Mouse (Mus musculus) right cerebral cortex, postnatal 36 days (tissue): ENCODE results near the gene Slc13a5.

Source experiments
- DNase-seq, 2 experiments: peaks; one replicate each; pipeline ENCODE4 v3.0.0; 2022; ENCODE audit warnings: low spot score in 2 of 2, mixed read lengths in 1 of 2

Slc13a5 gene

DNA sequence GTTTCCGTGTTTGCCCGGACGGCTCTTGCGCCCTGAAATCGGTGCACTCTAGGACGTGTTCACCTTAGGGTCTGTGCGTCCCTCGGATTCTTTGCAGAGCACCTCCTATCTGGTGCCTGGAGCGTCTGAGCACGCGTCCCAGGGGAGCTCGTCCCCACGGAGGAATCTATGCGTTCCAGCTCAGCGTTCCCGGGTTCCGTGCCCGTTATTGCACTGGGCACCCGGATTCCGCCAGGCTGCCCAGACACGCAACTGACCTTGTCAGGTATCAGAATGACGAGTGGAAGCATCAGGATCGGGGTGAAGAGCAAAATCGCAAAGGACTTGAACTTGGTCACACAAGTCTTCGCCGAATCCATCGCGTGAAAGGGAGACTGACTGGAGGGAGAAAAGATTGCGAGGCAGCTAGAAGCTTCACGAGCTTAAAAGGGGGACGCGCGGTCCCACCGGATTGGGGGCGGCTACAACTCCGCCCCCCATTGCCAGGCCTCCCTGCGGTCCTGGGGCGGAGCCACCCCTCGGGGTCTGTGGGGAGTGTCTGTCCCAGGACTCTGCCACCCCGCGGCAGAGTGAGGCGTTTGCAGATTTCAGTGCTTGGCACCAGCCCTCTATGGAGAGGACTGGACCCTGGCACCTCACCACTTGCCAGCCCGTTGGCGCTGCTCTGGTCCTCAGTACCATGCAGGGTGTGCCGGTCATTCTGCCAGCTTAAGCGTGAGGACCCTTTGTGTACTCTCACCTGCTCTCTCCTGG lies 639 bp downstream of the Slc13a5 start:
- DNase-seq, result peak; percentile 37 to 53

GRCm38 (mm10) chr11:72265483-72265882 lies 1.5 kb downstream of the Slc13a5 start:
- DNase-seq, result peak in 1 of 2 experiments; percentile 46

DNA sequence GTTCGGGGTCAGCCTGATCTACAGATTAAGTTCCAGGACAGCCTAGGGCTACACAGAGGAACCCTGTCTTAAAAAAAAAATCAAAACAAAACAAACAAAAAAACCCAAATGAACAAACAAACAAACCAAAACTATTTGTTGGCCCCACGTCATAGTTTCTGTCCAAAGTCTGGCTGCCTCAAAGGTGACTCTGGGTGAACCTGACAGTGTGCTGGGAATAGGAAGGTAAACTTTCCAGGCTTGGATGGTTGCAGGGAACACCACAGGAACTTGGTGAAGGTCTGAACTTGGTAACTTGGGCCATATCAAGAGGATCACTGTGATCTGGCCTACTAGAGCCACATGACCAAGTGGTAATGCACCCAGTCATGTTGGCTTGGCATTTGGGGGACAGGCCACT lies 10.6 kb downstream of the Slc13a5 start:
- no peak for DNase-seq

DNA sequence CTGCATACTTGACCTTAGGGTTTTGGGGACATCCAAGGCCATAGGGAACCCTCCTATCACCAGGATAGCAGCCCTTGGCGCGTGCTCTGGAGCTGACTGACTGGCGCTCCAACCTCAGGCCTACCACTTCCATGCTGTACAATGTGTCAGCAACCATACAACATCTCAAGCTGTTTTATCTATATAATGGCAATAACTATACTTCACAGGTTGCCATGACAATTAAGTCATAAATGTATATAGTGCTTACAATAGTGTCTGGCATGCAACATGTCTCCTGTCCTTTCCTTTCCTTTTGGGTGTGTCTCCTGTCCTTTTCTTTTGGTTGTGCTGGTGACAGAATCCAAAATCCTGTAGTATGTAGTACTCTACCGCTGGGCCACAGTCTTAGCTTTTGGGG lies 11.4 kb downstream of the Slc13a5 start:
- no peak for DNase-seq

GRCm38 (mm10) chr11:72245196-72245753 lies 21.7 kb downstream of the Slc13a5 start:
- DNase-seq, result peak in 1 of 2 experiments; percentile 30

DNA sequence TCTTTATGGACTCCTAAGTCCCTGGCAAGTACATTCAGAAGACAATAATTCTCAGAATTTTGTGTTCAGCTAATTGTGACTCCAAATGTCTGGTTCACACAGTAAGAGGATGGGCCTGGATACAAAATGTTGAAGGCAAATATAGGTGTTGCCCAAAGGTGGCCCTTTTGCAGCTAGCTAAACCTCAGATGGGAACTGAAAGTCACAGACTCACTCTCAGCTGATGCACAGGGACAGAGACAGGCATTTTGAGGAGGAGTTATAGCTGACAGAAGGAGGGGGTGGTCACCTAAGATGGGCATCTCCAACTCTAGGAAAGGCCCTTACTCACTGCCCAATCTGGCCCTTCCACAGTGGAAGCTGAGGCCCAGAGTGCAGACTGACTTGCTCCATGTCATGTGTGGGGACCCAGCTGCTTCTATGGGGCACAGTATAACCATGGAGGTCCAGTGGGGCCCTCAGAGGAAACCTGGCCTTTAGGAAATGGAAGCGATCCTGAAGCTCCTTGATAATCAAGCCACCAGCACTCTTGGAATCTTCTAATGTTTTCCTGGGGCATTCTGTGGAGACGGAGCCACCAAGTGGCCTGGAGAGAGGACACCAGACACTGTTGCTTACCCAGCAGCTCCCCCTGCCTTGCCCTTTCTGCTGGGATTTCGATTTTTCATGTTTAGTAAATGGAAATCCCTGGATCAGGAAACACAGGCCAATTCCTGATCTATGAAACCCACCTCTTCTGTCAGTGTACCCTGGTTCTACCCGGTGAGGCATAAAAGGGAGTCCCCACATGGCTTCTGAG lies 26.8 kb downstream of the Slc13a5 start:
- DNase-seq, result no peak

- peak; percentile 29 to 31 for DNase-seq
Measured at GRCm38 (mm10) chr11:72234013-72234412, 33.0 kb downstream of the Slc13a5 start.

GRCm38 (mm10) chr11:72232991-72233390 lies 34.0 kb downstream of the Slc13a5 start:
- no peak for DNase-seq

DNA sequence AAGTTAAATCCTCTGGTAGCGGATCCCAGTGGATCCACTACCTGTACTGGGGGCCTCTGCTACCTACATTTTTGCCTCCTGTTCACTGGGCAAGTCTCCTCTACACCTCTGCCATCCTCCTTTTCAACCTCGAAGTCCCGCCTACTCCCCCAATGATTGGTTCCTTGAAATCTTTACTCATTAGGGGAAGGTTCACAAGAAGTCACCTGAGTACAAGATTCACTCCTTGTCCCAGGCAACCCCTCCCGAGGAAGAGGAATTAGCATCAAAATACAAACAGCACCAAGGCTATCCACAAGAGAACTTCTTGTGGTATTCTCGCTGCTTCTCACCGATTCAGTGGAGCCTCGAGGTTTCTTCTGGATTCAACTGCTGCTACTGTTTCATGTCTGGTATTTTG lies 35.0 kb downstream of the Slc13a5 start:
- DNase-seq, result no peak

DNA sequence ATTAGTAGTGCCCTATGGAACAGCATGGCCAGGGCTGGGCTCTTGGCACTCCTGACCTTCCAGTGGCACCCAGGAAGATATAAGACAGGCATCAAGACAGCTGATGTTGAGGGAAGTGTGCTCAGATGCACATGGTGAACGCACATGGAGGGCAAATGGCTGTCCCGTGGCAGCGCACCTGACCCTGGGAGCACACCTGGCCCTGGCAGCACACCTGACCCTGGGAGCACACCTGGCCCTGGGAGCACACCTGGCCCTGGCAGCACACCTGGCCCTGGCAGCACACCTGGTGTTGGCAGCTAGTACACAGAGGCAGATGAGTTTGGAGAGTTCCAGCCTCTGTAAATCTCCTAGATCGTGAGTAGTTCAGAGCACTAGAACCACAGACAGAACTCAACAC lies 38.5 kb downstream of the Slc13a5 start:
- no peak for DNase-seq

- no peak for DNase-seq
Measured at GRCm38 (mm10) chr11:72226901-72227300, 40.1 kb downstream of the Slc13a5 start.

DNA sequence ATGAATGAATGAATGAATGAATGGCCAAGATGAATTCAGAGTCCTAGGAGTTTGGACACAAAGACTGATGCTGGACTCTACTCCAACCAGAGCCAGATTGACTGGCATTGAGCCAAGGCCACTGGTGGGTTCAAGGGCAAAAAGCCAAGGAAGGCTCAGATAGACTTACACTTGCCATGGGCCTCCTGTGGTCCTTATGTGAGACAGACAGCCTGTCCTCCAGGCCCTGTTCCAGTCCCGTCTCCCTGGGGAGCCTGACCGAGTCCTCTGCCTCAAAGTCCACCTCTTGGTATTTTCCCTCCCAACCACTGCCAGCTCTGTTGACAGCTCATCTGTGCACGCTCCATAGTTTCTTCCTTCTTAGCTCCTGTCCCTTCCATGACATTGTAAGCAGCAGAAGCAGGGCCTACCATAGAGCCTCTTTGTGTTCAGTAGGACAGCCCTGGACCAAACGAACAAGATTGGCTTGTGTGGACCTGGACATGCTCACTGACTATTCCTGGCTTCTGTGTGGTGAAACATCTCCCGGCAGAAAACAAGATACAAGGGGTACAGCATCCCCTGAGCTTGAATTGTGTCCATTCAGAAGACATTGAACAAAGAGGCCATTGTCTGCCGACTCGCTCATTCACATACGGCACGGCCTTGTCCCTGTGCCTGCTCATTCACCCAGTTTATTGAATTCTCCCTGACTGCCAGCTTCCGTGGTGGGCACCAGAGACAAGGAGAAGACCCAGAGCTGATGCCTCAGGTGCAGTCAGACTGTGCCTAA lies 40.8 kb downstream of the Slc13a5 start:
- DNase-seq, result no peak

- DNase-seq, result peak; percentile 51 to 68
Measured at GRCm38 (mm10) chr11:72224865-72225264, 42.2 kb downstream of the Slc13a5 start.

DNA sequence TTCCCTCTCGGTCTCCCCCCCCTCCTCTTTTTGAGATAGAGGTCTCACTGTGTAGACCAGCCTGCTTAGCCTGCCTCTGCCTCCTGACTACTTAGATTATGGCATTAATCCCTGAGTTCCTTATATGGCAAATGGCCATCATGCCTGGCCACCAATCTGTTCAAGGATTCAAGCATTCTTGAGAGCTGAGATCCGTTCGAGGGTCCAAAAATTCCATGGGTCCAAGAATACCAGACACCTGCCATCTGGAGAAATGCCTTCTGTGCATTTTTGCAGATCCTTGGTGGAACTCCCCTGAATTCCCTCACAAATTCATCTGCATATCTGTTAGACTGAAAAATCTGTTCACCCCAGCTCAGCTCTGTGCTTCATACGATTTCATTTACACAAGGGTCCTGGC lies 43.6 kb downstream of the Slc13a5 start:
- DNase-seq, result no peak

- DNase-seq, result peak; percentile 49
Measured at GRCm38 (mm10) chr11:72221278-72221677, 45.7 kb downstream of the Slc13a5 start.

DNA sequence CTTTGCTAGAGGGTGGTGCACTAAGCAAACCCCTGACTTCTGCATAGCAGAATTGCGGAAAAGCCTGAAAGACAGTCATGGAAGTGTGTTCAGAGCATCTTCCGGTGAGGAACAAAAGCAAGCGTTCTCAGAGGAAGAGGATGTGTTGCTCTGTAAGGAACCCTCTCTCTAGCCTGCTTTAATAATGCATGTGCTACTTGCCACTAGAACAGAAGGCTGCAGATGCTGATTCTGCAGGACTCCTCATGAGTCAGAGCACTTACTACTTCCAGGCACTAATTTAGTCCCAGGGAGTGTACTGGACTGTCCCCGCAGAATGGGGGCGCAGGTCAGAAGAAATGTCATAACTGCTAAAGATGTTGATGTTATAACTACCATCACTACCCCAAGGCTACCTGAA lies 49.9 kb downstream of the Slc13a5 start:
- DNase-seq, result no peak

GRCm38 (mm10) chr11:72215410-72215797 lies 51.6 kb downstream of the Slc13a5 start, which contains the start of gene Med31:
Med31 (minus strand) TSS chr11:72215592.
- DNase-seq, result peak; percentile 73 to 75

DNA sequence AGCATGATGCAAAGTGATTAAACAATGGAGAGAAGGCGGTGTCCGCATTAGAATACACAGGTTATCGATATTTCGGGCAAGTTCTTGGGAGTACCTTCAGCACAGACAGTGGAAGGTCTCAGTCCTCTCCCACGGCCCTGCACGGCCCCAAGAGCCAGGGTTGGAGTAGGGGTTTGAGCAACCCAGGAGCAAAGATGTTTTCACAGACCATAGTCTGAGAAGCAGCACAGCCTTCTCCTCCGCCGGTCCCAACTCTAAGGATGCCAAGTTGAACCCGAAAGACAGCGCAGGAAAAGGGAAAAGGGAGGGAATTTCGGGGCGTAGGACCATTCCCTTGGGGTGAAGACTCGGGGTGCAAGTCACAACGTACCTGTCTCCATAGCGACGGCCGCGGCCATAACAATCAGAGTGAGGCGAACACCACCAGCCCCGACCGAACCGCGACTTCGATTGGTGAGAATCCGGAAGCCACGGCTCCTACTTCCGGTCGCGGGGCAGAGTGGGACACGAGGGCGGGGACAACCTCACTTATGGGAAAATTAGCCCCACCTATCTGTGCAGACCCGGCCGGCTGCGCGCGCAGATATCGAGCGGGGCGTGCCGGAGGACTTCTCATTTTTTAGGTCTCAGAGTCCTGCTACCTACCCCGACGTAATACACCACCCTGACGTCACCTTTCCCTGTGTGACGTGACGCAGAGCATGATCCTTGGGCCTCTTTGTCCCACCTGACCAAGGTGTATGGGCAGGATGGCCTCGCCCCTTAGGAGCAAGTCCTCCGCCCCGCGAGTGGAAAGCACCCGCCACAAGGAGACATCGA lies 52.2 kb downstream of the Slc13a5 start:
- peak; percentile 95 for DNase-seq

DNA sequence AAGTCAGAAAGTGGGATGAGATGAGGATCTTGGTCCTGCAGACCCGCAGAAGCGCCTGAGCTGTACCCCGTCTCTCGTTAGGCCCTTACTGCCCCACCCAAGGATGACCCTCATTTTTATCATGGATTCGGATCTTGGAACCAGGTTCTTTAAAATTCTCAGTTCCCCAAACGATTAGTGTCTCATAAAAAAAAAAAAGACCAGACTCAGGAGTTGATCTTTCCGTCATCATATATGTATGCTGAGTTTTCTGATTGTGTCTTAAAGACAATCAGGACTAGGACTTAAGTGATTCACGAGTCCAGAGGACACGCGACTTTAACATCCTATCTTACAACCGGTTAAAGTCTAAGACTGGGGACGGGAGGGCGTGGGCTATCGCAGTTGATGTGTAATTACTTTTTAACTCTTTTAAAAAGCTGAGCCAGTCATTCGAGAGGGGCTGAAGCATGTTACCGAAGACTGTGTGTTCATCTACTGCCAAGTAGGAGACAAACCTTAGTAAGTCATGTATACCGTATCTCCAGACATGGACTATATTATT lies 59.1 kb downstream of the Slc13a5 start:
- no peak for DNase-seq

DNA sequence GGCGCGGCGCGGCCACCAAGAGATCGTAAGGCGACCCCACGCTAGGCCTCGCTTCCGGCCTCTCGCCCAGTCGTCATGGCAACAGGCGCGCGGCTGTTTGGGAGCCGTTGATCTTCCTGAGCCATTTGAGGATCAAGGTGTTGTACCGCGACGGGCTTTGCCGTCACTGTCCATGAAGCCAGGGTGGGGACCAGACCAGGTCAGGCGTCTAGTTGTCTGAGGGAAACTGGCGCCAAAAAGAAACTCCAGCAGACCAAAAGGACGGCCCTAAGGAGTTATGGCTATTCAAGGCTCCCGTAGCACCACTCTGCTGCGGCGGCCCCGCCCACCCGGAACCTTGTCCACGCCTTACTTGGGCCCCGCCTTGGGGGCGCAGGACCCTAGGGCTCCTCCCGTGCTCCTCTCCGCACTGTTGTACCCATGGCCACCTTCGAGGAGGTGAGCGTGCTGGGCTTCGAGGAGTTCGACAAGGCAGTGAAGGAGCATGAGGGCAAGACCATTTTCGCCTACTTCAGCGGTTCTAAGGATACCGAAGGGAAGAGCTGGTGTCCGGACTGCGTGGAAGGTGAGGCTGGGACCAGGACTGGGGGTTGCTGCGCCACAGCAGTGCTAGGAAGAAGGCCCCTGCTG lies 59.7 kb downstream of the Slc13a5 start, which contains the start of the genes 4933427D14Rik and Txndc17:
Gene 4933427D14Rik (minus strand): TSS at position 256 of the 630 bp plus-strand sequence.
Gene Txndc17 (plus strand): TSS at position 344 of the 630 bp plus-strand sequence.
- peak; percentile 81 to 85 for DNase-seq
